Mouse (Mus musculus) olfactory bulb, adult 2 months (tissue): Measurements from ENCODE around the gene Nfib.

Experiments
- CTCF ChIP-seq: fragments of 200-500 bp; IDR thresholded peaks from 2 replicates; pipeline ENCODE4 v1.5.1; 2012; ENCODE audit warnings: low read depth, mild to moderate bottlenecking, low read length, moderate library complexity; ENCODE audit not compliant: insufficient read depth
- POLR2A ChIP-seq: fragments of 200-500 bp; IDR thresholded peaks from 2 replicates; pipeline ENCODE4 v1.6.1; 2012; ENCODE audit warnings: mild to moderate bottlenecking, low read depth, low read length, moderate library complexity; ENCODE audit not compliant: insufficient read depth

DNA sequence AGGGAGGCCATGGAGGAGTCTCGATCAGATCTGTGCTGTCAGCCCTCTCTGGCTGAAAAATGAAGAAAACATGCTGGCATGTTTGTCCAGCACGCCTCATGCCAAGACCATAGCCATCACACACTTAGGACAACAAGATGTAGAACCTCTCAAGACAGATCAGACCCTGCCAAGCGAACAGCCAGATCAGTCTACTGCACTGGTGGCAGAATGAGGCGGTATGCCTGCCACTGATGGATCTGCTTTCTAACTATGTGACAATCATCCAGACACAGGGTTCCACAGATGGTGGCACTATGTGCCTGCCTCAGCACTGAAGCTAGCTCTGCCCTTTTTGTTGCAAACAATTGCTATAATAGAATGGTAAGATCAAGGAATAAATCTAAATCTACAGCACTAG, 250.6 kb downstream of the Nfib start:
- TF ChIP-seq POLR2A (no peak), CTCF (no peak)
